Mouse (Mus musculus) erythroblast, embryonic 14.5 days (primary cell): Measurements from ENCODE around the gene Tmcc2. TPM values are rescaled to one million over a fixed set of nuclear protein-coding genes. Genes with fewer than 3 reads are reported as not detected.
"Not testable (repeated sequence)": the region's sequence is repeated elsewhere in the genome, so short reads cannot be mapped to it uniquely, and the experiment has no call there.

Source experiments
- H3K27me3 ChIP-seq: 2 replicates; pipeline ENCODE4 v1.6.1; 2012; ENCODE audit warnings: inconsistent platforms; ENCODE audit not compliant: control insufficient read depth
- H3K36me3 ChIP-seq: 2 replicates; pipeline ENCODE4 v1.6.1; 2012; ENCODE audit warnings: mild to moderate bottlenecking, inconsistent platforms; ENCODE audit not compliant: control insufficient read depth
- H3K4me1 ChIP-seq: 2 replicates; pipeline ENCODE4 v1.6.1; 2012; ENCODE audit warnings: inconsistent platforms; ENCODE audit not compliant: control insufficient read depth
- H3K4me3 ChIP-seq: replicated peaks from 2 replicates; pipeline ENCODE3; 2012; ENCODE audit warnings: moderate library complexity, mild to moderate bottlenecking, inconsistent platforms
- H3K9me3 ChIP-seq: 2 replicates; pipeline ENCODE4 v1.6.1; 2012; ENCODE audit warnings: low read length, inconsistent platforms, mixed read lengths; ENCODE audit not compliant: control insufficient read depth
- GATA1 ChIP-seq: IDR thresholded peaks from 2 replicates; pipeline ENCODE4 v1.6.1; 2012; ENCODE audit warnings: low read length, inconsistent platforms, mixed read lengths
- TAL1 ChIP-seq: IDR thresholded peaks from 3 replicates; pipeline ENCODE4 v1.6.1; 2012; ENCODE audit warnings: low read length, inconsistent platforms, mixed read lengths
- polyA plus RNA-seq: library from polyadenylated mRNA; stranded (reverse); fragments of >175 nt; gene quantifications from 2 replicates; pipeline ENCODE4 v1.2.3, GENCODE M21; 2012

The Tmcc2 gene
- polyA plus RNA-seq, 1 experiment: 495 TPM

DNA sequence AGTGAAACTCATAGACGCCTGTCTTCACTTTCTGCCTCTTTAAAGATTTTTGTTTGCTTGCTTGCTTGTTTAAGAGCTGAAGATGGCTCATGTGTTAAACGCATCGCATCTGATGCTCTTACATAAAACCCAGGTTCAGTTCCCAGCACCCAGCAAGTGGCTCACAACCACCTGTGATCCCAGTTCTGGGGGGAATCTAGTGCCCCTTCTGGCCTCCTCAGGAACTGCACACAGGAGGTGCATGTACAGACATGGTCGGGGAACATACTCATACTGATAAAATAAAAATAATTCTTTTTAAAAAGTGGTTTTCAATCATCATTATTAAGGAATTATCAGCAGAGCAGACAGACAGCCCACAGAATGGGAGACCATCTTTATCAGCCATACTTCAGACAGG is 40.0 kb downstream of the Tmcc2 start:
- Histone ChIP-seq H3K36me3 (peaks cover 40% of the 10 kb centered on the region), H3K9me3 (peaks cover 8% of the 10 kb centered on the region), H3K4me1 (peaks cover 20% of the 10 kb centered on the region), H3K4me3 (no peak overlapping the region), H3K27me3 (peaks cover 2% of the 10 kb centered on the region; the same call in 1 of the 2 replicates)
- TF ChIP-seq TAL1: no peak
- no peak for TF ChIP-seq GATA1

DNA sequence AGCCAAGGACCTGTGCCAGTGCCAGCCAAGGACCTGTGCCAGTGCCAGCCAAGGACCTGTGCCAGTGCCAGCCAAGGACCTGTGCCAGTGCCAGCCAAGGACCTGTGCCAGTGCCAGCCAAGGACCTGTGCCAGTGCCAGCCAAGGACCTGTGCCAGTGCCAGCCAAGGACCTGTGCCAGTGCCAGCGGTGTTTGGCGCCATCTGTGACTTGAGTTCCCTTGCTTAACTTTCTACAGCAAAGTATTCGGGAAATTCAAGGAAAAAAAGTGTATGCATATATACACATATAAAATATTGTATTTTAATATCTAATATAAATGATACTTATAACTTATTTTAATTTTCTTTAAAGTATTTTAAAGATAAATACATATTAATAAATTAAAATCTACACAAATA is 41.5 kb downstream of the Tmcc2 start:
- H3K4me3 ChIP-seq, H3K27me3 ChIP-seq: not testable (repeated sequence)

DNA sequence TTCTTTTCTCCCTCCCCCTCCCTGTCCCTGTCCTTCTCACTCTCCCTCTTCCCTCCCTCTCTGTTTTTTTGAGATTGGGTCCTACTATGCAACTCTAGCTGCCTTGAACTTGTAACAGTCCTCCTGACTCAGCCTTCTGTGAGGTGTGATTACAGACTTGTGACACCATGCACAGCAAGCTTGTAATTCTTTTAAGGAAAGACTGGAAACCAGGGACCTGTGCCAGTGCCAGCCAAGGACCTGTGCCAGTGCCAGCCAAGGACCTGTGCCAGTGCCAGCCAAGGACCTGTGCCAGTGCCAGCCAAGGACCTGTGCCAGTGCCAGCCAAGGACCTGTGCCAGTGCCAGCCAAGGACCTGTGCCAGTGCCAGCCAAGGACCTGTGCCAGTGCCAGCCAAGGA is 42.0 kb downstream of the Tmcc2 start:
- peaks cover 20% of the 10 kb centered on the region for H3K36me3 ChIP-seq
- not testable (repeated sequence) for H3K27me3 ChIP-seq, H3K4me3 ChIP-seq, H3K4me1 ChIP-seq, H3K9me3 ChIP-seq

More for the DNA sequence above, 41.5 kb downstream of the Tmcc2 start:
- Histone ChIP-seq H3K4me1 (peaks cover 14% of the 10 kb centered on the region), H3K36me3 (peaks cover 25% of the 10 kb centered on the region)
- not testable (repeated sequence) for H3K9me3 ChIP-seq

DNA sequence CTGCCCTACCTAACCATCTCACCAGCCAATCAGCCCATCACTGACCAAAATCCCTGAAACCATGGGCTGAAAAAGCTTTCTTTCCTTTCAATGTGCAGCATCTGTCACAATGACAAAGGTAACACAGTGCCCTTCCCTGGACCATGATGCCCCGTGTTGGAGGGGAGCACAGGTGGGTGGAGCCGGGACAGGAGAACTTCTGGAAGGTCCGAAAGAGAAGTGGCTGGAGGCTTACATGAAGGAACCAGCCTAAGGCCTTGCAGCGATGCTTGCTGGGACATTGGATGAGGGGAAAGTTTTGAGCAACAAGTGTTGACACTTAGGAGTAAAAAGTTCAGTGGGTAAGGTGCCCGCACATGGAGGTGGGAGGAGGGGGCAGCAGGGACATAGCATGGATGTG is 42.7 kb downstream of the Tmcc2 start:
- TF ChIP-seq TAL1 (no peak), GATA1 (no peak)
- Histone ChIP-seq H3K4me3 (no peak overlapping the region), H3K9me3 (peaks cover 8% of the 10 kb centered on the region)

DNA sequence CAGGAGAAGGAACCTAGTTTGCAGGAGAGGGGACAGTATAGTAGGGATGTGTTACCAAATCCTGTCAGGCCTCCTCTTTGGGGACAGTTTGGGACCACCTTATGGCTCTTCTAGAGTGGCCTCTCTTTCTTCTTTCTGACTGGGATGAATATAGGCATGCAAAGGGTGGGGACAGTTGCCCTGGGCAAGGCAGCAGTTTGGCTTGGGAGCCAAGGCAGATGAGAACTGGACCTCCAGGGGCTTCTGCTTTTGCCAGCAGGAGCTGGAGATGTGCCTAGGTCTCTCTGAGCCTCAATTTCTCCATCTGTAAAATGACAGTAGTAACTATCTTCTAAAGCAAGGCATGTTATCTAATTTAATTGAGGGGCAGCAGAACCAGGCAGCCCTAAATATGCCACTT is 44.1 kb downstream of the Tmcc2 start:
- Histone ChIP-seq H3K4me3 (no peak overlapping the region), H3K9me3 (peaks cover 8% of the 10 kb centered on the region), H3K36me3 (no peaks in the 10 kb centered on the region), H3K4me1 (no peaks in the 10 kb centered on the region; the same call in 1 of the 2 replicates), H3K27me3 (peaks cover 2% of the 10 kb centered on the region; the same call in 1 of the 2 replicates)
- TF ChIP-seq GATA1 (no peak), TAL1 (no peak)

More for the DNA sequence above, 42.7 kb downstream of the Tmcc2 start:
- Histone ChIP-seq H3K36me3 (peaks cover 13% of the 10 kb centered on the region), H3K27me3 (peaks cover 2% of the 10 kb centered on the region; the same call in 1 of the 2 replicates), H3K4me1 (peaks cover 3% of the 10 kb centered on the region)

DNA sequence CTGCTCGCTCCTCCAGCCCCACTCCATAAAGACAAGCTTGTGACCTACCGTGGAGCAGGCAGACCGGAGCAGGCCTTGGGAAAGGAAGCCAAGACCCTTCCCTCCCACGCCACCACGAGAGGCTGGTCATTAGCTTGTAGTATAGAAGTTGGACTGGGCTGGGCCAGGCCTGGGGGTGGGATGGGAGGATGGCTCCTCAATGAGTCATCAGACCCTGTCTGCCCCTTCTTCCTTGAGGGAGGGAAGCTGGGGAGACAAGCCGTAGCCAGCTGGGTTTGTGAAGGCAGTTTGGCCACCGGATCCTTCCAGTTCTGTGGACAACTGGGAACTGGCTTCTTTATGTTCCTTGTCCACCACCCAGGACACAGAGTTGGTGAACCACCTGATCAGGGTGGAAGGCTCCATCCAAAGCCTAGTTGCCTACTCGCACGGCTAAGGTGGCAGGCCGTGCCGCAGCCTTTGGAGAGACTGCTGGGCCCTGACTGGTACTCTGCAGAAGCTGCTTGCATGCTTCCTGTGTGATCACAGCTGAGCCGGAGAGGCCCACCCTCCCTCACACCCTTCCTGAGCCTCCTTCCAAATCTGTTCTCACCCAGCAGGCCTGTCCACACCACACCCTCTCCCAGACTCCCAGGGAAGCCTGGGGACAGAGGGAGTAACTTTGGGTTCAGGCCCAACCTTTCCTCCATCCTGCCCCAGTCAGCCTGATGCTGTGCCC is 44.8 kb downstream of the Tmcc2 start:
- Histone ChIP-seq H3K36me3 (no peaks in the 10 kb centered on the region), H3K27me3 (peaks cover 2% of the 10 kb centered on the region; the same call in 1 of the 2 replicates), H3K4me3 (no peak overlapping the region), H3K4me1 (no peaks in the 10 kb centered on the region; the same call in 1 of the 2 replicates), H3K9me3 (peaks cover 8% of the 10 kb centered on the region)
- no peak for TF ChIP-seq GATA1

DNA sequence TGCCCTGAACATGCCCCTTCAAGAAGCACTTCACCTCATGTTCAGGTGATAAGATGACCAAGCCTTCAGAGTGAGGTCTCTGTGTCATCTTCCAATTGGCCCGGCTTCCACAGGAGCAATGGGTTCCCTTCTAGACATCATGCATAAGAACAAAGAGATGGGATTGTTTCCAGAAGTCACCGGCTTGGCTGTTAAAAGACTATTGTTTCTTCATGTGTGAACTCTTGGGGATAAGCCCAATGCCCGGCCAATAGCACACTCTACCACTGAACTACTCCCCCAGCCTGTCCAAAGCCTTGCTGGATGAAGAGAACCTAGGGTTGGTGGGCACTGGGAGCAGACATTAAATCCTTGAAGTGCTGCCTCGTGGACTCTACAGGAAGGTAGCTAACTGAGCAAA is 45.6 kb downstream of the Tmcc2 start:
- Histone ChIP-seq H3K36me3 (no peaks in the 10 kb centered on the region), H3K4me1 (no peaks in the 10 kb centered on the region; the same call in 1 of the 2 replicates), H3K27me3 (no peaks in the 10 kb centered on the region; the same call in 1 of the 2 replicates), H3K4me3 (no peak overlapping the region), H3K9me3 (peaks cover 2% of the 10 kb centered on the region)
- no peak for TF ChIP-seq TAL1
- no peak for TF ChIP-seq GATA1

DNA sequence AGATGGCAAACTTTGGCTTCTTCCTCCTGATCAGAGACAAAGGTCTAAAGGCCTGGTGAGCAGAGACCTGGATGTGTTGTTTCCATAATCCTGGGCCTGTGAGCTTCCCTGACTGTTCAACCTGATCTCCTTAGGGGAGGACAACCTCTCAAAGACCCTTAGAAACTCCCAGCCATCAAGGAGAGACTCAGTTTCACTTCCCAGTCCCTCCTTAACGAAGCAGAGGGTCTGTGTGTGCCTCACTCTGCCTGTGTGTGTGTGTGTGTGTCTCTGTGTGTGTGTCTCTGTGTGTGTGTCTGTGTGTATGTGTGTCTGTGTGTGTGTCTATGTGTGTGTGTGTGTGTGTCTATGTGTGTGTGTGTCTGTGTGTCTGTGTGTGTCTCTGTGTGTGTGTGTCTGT is 47.4 kb downstream of the Tmcc2 start:
- TF ChIP-seq TAL1: no peak
- no peak for TF ChIP-seq GATA1
- no peak overlapping the region for H3K4me3 ChIP-seq
- no peaks in the 10 kb centered on the region; the same call in 1 of the 2 replicates for H3K4me1 ChIP-seq

DNA sequence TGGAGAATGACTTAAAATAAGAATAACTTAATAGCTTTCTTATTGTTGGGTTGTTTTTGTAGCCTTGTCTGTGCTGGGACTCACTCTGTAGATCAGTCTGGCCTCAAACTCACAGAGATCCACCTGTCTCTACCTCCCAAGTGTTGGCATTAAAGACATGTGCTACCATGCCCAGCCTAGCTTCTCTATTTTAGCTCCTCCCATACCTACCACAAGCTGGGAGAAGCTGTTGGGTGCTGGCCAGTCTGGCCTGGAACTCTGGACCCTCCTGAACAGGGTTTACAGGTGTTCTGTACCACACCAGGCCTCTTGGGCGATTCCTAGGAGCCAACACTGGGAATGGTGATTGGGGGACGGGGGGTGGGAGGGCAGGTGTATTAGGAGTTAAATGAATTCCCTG is 47.9 kb downstream of the Tmcc2 start:
- no peaks in the 10 kb centered on the region for H3K9me3 ChIP-seq
- TF ChIP-seq TAL1 (no peak), GATA1 (no peak)
- peaks cover 2% of the 10 kb centered on the region; the same call in 1 of the 2 replicates for H3K27me3 ChIP-seq
- no peaks in the 10 kb centered on the region for H3K36me3 ChIP-seq
- H3K4me1 ChIP-seq: no peaks in the 10 kb centered on the region; the same call in 1 of the 2 replicates
- no peak overlapping the region for H3K4me3 ChIP-seq

More for the DNA sequence above, 47.4 kb downstream of the Tmcc2 start:
- H3K36me3 ChIP-seq: no peaks in the 10 kb centered on the region
- H3K9me3 ChIP-seq: no peaks in the 10 kb centered on the region
- no peaks in the 10 kb centered on the region for H3K27me3 ChIP-seq

DNA sequence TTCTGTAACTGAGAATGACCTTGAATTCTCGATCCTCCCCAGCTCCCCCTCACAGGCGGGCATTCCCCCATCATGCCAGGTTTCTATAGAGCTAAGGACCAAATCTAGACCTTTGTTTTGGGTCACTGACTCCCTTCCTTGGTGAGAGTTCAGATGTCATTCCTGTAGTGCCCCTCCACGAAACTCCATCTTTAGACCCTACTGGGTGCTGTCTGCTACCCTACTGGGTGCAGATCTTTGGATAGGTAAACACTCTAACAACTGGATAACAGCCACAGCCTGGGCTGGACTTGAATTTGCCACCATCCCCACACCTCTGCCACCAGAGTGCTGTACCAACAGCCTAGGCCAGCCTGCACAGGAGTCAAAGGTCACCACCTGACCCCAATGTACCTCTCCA is 48.6 kb downstream of the Tmcc2 start:
- TF ChIP-seq TAL1 (no peak), GATA1 (no peak)
- no peaks in the 10 kb centered on the region for H3K9me3 ChIP-seq
- H3K4me1 ChIP-seq: no peaks in the 10 kb centered on the region; the same call in none of the 2 replicates
- H3K4me3 ChIP-seq: no peak overlapping the region
- H3K36me3 ChIP-seq: no peaks in the 10 kb centered on the region
- peaks cover 2% of the 10 kb centered on the region; the same call in 1 of the 2 replicates for H3K27me3 ChIP-seq
